Mouse (Mus musculus) stomach, embryonic 14.5 days (tissue): ENCODE measurements around the gene Nacc1. TPM values are rescaled to one million over a fixed set of nuclear protein-coding genes. Genes with fewer than 3 reads are reported as not detected.

Experiments used
- ATAC-seq: fragments of 200-750 bp; cut with Nextera tagmentation; 2 replicates; pipeline ENCODE4 v1.8.0; 2017; ENCODE audit warnings: low read depth, moderate TSS enrichment; ENCODE audit not compliant: insufficient number of reproducible peaks, insufficient read depth, low FRiP score
- H3K27ac ChIP-seq: fragments of 300-500 bp; sonication (generic); 2 replicates; pipeline ENCODE4 v1.5.1; 2014; ENCODE audit warnings: mild to moderate bottlenecking, low read length, moderate library complexity, mixed read lengths
- H3K27me3 ChIP-seq: fragments of 300-500 bp; sonication (generic); 2 replicates; pipeline ENCODE4 v1.6.1; 2014; ENCODE audit warnings: low read length, control low read depth, mixed read lengths; ENCODE audit not compliant: control insufficient read depth, insufficient read depth
- H3K36me3 ChIP-seq: fragments of 300-500 bp; sonication (generic); 2 replicates; pipeline ENCODE4 v1.6.1; 2014; ENCODE audit warnings: mild to moderate bottlenecking, control low read depth, low read length, moderate library complexity, mixed read lengths; ENCODE audit not compliant: control insufficient read depth, insufficient read depth
- H3K4me1 ChIP-seq: fragments of 300-500 bp; sonication (generic); 2 replicates; pipeline ENCODE4 v1.6.1; 2014; ENCODE audit warnings: low read length, control low read depth, mixed read lengths; ENCODE audit not compliant: control insufficient read depth, insufficient read depth
- H3K4me2 ChIP-seq: fragments of 300-500 bp; sonication (generic); replicated peaks from 2 replicates; pipeline ENCODE4 v1.6.1; 2014; ENCODE audit warnings: low read depth, low read length, control low read depth
- H3K4me3 ChIP-seq: fragments of 300-500 bp; sonication (generic); 2 replicates; pipeline ENCODE4 v1.5.1; 2014; ENCODE audit warnings: low read depth, low read length, control low read depth
- H3K9ac ChIP-seq: fragments of 300-500 bp; sonication (generic); replicated peaks from 2 replicates; pipeline ENCODE4 v1.6.1; 2014; ENCODE audit warnings: low read depth, mild to moderate bottlenecking, control low read depth, low read length, moderate library complexity, mixed read lengths
- H3K9me3 ChIP-seq: fragments of 300-500 bp; sonication (generic); 2 replicates; pipeline ENCODE4 v1.6.1; 2016; ENCODE audit warnings: low read depth, low read length, control low read depth; ENCODE audit not compliant: control insufficient read depth
- whole genome bisulfite sequencing: fragments of 180-500 bp; shearing (Covaris S2); extraction: QIAGEN DNeasy Blood & Tissue Kit; methylation state at CpG from one replicate; pipeline ENCODE4 v1.1.7; 2014; 5-methylcytosine and 5-hydroxymethylcytosine counted together
- polyA plus RNA-seq: library from polyadenylated mRNA; unstranded; fragments of >200 nt; fragmentation: Nextera tagmentation; extraction: Ambion mirVana; gene quantifications from 2 replicates; pipeline ENCODE4 v1.2.1, GENCODE M21; 2014

The Nacc1 gene
- polyA plus RNA-seq, 1 experiment from 2014 or later: 25.7 TPM

DNA sequence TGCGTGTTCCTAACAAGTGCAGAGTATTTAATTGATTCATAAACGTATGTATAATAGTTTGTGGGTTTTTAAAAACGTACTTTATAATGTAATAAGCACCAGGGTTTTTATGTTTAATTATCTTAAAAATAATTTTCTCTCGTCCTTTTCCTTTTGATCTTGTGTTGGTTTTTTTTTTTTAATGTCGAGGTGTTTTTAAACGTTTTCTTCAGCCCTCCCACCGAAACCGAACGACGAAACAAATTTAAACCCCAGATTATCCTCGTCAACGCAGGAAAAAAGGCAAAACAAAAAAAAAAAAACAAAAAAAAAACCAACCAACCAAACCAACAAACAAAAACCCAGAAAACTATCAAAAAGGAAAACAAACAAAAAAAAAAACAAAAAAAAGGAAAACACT lies 18.3 kb upstream of the Nacc1 start:
- H3K27ac ChIP-seq: no peak overlapping the region
- H3K9me3 ChIP-seq: no peaks in the 10 kb centered on the region
- H3K36me3 ChIP-seq: peaks cover 9% of the 10 kb centered on the region; the same call in 1 of the 2 replicates
- H3K4me1 ChIP-seq: peaks cover 40% of the 10 kb centered on the region
- 4% methylated on average over 12 of the region's 12 CpGs for WGBS
- H3K4me2 ChIP-seq: peak overlapping the region; percentile 43
- no peak overlapping the region; the same call in 1 of the 2 replicates for H3K9ac ChIP-seq
- H3K27me3 ChIP-seq: peaks cover 43% of the 10 kb centered on the region; the same call in 1 of the 2 replicates
- H3K4me3 ChIP-seq: peak overlapping the region; percentile 20
- no peak for ATAC-seq

DNA sequence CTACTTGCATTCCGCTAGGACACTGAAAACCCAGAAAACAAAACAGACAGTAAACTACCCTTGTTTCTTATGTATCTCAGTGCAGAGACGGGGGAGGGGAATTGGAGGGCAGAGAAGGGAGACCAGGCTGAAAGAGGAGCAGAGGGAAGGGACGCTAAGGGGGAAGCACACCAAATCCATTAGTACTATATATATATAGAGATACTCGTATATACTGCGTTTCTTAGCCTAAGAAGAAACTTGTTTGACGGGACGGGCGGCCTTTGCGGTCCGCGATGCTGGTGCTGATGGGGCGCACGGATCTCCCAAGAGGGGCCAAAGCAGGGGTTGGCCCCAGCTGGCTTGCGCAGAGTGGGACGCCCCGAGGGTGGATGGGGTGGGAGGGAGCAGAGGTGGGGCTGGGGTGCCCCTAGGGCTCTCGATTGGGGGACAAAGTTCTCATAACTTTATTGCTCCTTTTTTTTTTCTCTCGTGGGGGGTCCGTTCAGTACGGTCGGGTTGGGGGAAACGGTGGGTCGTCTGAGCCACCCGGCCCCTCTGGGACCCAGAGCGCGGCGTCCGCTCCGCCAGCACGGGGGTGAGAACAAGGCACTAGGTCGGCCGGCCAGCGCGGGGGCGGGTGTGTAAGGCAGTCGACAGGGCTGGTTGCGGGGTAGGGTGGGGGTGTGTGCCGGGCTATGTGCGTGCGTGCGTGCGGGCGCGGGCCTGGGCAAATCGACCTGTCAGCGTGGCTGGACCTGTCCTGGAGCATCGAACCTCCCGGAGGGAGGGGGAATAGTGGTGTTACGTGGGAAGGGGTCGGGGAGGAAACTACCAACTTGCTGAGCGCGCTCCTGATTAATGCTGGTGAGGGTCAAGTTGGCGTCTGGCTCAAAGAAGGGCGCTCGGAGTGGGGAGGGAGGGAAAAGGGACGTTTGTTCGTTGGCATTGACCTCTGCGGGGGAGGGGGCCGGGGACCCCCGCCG lies 17.5 kb upstream of the Nacc1 start:
- H3K9ac ChIP-seq: no peak overlapping the region; the same call in 1 of the 2 replicates
- peaks cover 40% of the 10 kb centered on the region for H3K4me1 ChIP-seq
- peak overlapping the region; percentile 20 for H3K4me3 ChIP-seq
- 6% methylated on average over 61 of the region's 61 CpGs for WGBS
- H3K27me3 ChIP-seq: peaks cover 43% of the 10 kb centered on the region; the same call in 1 of the 2 replicates
- no peak overlapping the region for H3K27ac ChIP-seq
- H3K36me3 ChIP-seq: peaks cover 9% of the 10 kb centered on the region; the same call in 1 of the 2 replicates
- no peak for ATAC-seq
- peak overlapping the region; percentile 43 for H3K4me2 ChIP-seq
- no peaks in the 10 kb centered on the region for H3K9me3 ChIP-seq

DNA sequence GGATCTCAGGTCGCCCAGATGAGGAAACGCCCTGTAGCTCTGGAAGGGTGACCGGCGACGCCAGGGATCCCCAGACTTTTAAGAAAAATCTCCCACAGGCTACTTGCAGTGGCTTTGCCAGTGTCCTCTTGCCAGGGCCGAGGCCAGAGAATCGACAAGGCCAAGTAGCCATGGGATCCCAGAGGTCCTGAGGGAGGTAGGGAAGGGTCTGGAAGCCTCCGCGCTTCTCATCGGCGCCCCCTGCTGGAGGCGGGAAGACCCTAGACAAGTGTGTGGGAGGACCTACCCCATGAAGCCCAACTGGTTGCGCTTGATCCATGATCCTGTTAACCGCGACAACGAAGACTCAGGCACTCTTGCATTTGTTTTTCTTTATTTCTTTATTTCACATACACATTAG lies 16.7 kb upstream of the Nacc1 start:
- no peak for ATAC-seq
- peaks cover 37% of the 10 kb centered on the region for H3K4me1 ChIP-seq
- H3K27ac ChIP-seq: no peak overlapping the region
- H3K36me3 ChIP-seq: peaks cover 9% of the 10 kb centered on the region; the same call in 1 of the 2 replicates
- no peak overlapping the region for H3K9ac ChIP-seq
- peaks cover 43% of the 10 kb centered on the region; the same call in 1 of the 2 replicates for H3K27me3 ChIP-seq
- peak overlapping the region; percentile 26; the same call in 1 of the 2 replicates for H3K4me2 ChIP-seq
- H3K9me3 ChIP-seq: no peaks in the 10 kb centered on the region
- H3K4me3 ChIP-seq: peak overlapping the region; percentile 9; the same call in 1 of the 2 replicates
- WGBS: 8% methylated on average over 16 of the region's 16 CpGs

DNA sequence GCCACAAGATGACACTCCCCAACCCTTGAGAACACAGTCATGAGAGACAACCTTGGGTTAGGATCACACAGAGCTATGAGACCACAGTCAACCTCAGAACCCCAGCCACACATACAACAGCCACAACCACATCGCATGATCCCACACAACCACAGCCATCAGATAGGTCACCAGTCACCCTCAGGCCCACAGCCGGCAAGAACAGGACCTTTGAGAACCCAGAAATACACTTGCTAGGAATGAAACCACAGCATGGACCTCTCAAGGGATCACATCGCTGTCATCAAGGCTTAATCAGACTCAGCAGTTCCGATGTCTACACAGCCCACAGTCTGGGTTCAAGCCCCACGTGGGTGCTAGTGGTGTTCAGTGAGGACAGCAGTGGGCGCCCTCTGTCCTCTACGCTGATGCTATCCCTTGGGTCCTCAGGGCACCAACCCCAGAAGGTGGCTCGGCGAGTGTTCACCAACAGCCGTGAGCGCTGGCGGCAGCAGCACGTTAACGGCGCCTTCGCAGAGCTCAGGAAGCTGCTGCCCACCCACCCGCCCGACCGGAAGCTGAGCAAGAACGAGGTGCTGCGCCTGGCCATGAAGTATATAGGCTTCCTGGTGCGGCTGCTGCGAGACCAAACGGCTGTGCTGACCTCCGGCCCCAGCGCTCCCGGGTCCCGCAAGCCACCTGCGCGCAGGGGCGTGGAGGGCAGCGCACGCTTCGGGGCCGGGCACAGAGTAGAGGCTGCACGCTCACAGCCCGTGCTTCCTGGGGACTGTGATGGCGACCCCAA lies 16.0 kb upstream of the Nacc1 start:
- no peak for ATAC-seq
- Histone ChIP-seq H3K4me1 (peaks cover 30% of the 10 kb centered on the region), H3K9me3 (no peaks in the 10 kb centered on the region), H3K4me2 (peak overlapping the region; percentile 26; the same call in 1 of the 2 replicates), H3K27me3 (peaks cover 43% of the 10 kb centered on the region; the same call in 1 of the 2 replicates), H3K36me3 (peaks cover 13% of the 10 kb centered on the region; the same call in 1 of the 2 replicates), H3K27ac (no peak overlapping the region), H3K4me3 (0 out of 2 replicates have a peak overlapping the region, but pooled peaks have one; percentile 9), H3K9ac (no peak overlapping the region)
- WGBS: 18% methylated on average over 38 of the region's 38 CpGs

DNA sequence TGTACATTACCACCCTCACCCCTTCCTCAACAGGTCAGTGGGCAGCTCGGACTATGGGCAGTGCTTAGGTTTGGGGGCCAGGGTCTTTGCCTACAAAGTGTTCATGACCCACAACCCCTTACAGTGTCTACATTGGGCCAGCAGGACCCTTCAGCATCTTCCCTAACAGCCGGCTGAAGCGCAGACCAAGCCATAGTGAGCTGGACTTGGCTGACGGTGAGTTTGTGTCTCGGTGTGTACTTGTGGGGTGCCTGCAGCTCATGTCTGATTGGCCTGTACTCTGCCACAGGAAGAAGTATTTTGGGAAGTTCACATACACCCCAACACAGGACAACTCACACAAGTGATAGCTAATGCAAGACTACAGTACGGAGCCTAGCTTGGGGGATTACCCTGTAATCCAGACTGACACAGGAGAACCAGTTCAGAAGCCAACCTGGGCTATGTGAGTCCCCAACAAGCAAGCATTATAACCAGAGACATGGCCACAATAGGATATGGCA lies 15.4 kb upstream of the Nacc1 start:
- Histone ChIP-seq H3K27ac (no peak overlapping the region), H3K4me2 (no peak overlapping the region), H3K36me3 (peaks cover 15% of the 10 kb centered on the region; the same call in 1 of the 2 replicates), H3K9me3 (no peaks in the 10 kb centered on the region), H3K27me3 (peaks cover 41% of the 10 kb centered on the region; the same call in 1 of the 2 replicates), H3K4me3 (0 out of 2 replicates have a peak overlapping the region, but pooled peaks have one; percentile 17), H3K9ac (no peak overlapping the region), H3K4me1 (peaks cover 30% of the 10 kb centered on the region)
- ATAC-seq: no peak
- 89% methylated on average over 6 of the region's 6 CpGs for WGBS

DNA sequence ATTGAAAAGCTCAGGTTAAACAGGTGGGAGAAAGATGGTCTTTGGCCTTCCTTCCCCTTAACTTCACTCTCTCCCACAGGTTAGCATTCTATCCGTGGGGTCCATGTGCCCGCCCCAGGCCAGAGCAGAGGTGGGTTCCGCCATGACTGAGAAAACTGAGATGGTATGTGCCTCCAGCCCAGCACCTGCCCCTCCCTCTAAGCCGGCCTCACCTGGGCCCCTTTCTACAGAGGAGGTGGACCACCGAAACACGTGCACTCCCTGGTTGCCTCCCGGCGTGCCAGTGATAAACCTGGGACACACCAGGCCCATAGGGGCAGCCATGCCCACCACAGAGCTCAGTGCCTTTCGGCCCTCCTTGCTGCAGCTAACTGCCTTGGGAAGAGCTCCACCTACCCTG lies 14.9 kb upstream of the Nacc1 start:
- peak overlapping the region; percentile 17; the same call in 1 of the 2 replicates for H3K4me3 ChIP-seq
- H3K27me3 ChIP-seq: peaks cover 36% of the 10 kb centered on the region; the same call in 1 of the 2 replicates
- peaks cover 29% of the 10 kb centered on the region for H3K4me1 ChIP-seq
- no peak overlapping the region for H3K27ac ChIP-seq
- no peak for ATAC-seq
- peaks cover 13% of the 10 kb centered on the region for H3K36me3 ChIP-seq
- WGBS: 72% methylated on average over 9 of the region's 9 CpGs
- no peak overlapping the region for H3K9ac ChIP-seq
- H3K9me3 ChIP-seq: no peaks in the 10 kb centered on the region
- H3K4me2 ChIP-seq: 0 out of 2 replicates have a peak overlapping the region, but pooled peaks have one; percentile 13

DNA sequence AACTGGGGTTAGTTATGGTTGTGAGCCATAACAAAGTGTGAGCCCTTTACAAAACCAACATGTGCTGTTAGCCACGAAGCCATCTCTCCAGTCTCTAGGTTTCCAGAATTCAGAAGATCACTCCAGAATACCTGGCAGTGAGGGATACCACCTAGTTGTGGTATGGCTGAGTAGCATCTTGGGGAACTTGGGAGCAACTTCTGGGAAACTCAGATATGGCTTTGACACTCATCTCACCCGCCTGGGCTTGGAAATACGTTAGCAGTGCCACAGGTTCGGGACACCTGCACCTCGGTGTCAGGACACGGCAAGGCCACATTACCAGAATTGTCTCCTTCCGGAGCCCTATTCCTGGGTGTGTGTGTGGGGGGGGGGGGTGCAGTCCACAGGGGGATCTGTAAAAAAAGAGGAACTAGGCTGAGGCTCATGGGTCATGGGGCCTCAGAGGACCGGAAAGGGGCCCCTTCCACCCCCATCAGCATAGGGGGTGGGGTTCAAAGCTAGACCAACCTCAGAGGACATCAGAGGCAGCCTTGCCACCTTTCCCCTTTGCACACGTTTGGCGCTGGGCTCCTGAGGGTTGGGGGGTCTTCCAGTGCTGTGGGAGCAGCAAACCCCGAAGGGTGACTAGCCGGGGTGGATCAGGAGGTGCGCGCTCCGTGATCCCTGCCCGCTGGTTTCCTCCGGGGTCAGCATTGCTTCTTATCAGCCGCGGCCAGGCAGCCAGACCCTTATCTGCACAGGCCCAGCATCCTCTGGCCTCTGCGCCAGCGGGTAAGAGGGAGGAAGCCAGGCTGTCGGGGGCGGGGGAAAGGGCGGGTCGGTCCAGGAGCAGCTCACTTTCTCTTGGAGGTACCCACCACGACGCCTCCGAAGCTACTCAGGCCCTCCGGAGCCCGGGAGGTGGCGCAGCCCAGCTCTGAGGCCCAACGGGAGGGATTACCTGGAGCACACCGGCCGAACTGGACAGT lies 13.6 kb upstream of the Nacc1 start, which contains the start of gene Lyl1:
Gene Lyl1, plus strand, starts transcription at position 517 of the 971 bp plus-strand sequence.
- H3K9ac ChIP-seq: no peak within 1 kb of the TSS
- H3K27ac ChIP-seq: peak within 1 kb of the TSS; percentile 63; the same call in 1 of the 2 replicates
- peaks cover 23% of the 10 kb centered on the region for H3K36me3 ChIP-seq
- WGBS: 11% methylated on average over 34 of the region's 34 CpGs
- peak within 1 kb of the TSS; percentile 17 for H3K4me3 ChIP-seq
- peak; percentile 73; the same call in 1 of the 2 replicates for ATAC-seq
- peaks cover 25% of the 10 kb centered on the region for H3K4me1 ChIP-seq
- peak within 1 kb of the TSS; percentile 13; the same call in 1 of the 2 replicates for H3K4me2 ChIP-seq
- H3K27me3 ChIP-seq: peaks cover 32% of the 10 kb centered on the region; the same call in 1 of the 2 replicates
- H3K9me3 ChIP-seq: no peaks in the 10 kb centered on the region
